Mouse (Mus musculus) embryonic facial prominence, embryonic 11.5 days (tissue): ENCODE measurements around the gene Slc26a11. TPM values are rescaled to one million over a fixed set of nuclear protein-coding genes. Genes with fewer than 3 reads are reported as not detected.
A peak's percentile ranks its signal among the peaks of the same experiment; 100 is the strongest.

Experiments
- ATAC-seq: fragments of 200-750 bp; cut with Nextera tagmentation; replicated peaks from 2 replicates; pipeline ENCODE4 v1.8.0; 2017; ENCODE audit warnings: low read depth; ENCODE audit not compliant: insufficient number of reproducible peaks, low FRiP score, low TSS enrichment
- DNase-seq: peaks from one replicate; pipeline ENCODE4 v3.0.0-alpha.2; 2015; ENCODE audit warnings: low spot score
- H3K27ac ChIP-seq: fragments of 300-500 bp; sonication (generic); replicated peaks from 2 replicates; pipeline ENCODE4 v1.5.1; 2014; ENCODE audit warnings: mild to moderate bottlenecking, low read depth, low read length, control low read depth
- H3K27me3 ChIP-seq: fragments of 300-500 bp; sonication (generic); 2 replicates; pipeline ENCODE4 v1.6.1; 2014; ENCODE audit warnings: mild to moderate bottlenecking, low read length, moderate library complexity, mixed read lengths; ENCODE audit not compliant: control insufficient read depth, insufficient read depth
- H3K36me3 ChIP-seq: fragments of 300-500 bp; sonication (generic); replicated peaks from 2 replicates; pipeline ENCODE4 v1.6.1; 2014; ENCODE audit warnings: low read depth, mild to moderate bottlenecking, low read length, moderate library complexity, mixed read lengths; ENCODE audit not compliant: control insufficient read depth, insufficient read depth
- H3K4me1 ChIP-seq: fragments of 300-500 bp; sonication (generic); 2 replicates; pipeline ENCODE4 v1.6.1; 2014; ENCODE audit warnings: low read length, mixed read lengths; ENCODE audit not compliant: control insufficient read depth, insufficient read depth
- H3K4me2 ChIP-seq: fragments of 300-500 bp; sonication (generic); 2 replicates; pipeline ENCODE4 v1.6.1; 2014; ENCODE audit warnings: low read depth, mild to moderate bottlenecking, control low read depth, low read length, moderate library complexity
- H3K4me3 ChIP-seq: fragments of 300-500 bp; sonication (generic); 2 replicates; pipeline ENCODE4 v1.5.1; 2014; ENCODE audit warnings: low read depth, low read length, control low read depth
- H3K9ac ChIP-seq: fragments of 300-500 bp; sonication (generic); replicated peaks from 2 replicates; pipeline ENCODE4 v1.6.1; 2014; ENCODE audit warnings: mild to moderate bottlenecking, control low read depth, low read length
- H3K9me3 ChIP-seq: fragments of 300-500 bp; sonication (generic); replicated peaks from 2 replicates; pipeline ENCODE4 v1.6.1; 2016; ENCODE audit warnings: mild to moderate bottlenecking, low read length, inconsistent platforms, mixed read lengths; ENCODE audit not compliant: control insufficient read depth
- WGBS: fragments of 180-500 bp; shearing (Covaris S2); extraction: QIAGEN DNeasy Blood & Tissue Kit; methylation state at CpG from one replicate; pipeline ENCODE4 v1.1.7; 2014; 5-methylcytosine and 5-hydroxymethylcytosine counted together
- microRNA counts: library from miRNA; unstranded; fragments of <30 nt; microRNA quantifications from one replicate; lab custom pipeline; 2016
- microRNA-seq: library from miRNA; unstranded; fragments of <30 nt; microRNA quantifications from one replicate; pipeline ENCODE4, GENCODE M21; 2016; ENCODE audit warnings: borderline number of aligned reads
- polyA plus RNA-seq: library from polyadenylated mRNA; unstranded; fragments of >200 nt; fragmentation: Nextera tagmentation; extraction: Ambion mirVana; gene quantifications from 2 replicates; pipeline ENCODE4 v1.2.1, GENCODE M21; 2014

Slc26a11 gene
- polyA plus RNA-seq, 1 experiment from 2014 or later = 5.5 TPM

- ATAC-seq = no peak
Measured at GRCm38 (mm10) chr11:119419327-119420118, 64.2 kb downstream of the Slc26a11 start.

GRCm38 (mm10) chr11:119420426-119420825, 65.1 kb downstream of the Slc26a11 start:
- no peak; the same call in 1 of the 2 replicates for ATAC-seq
- Histone ChIP-seq H3K9me3 (no peaks in the 10 kb centered on the region), H3K27me3 (no peaks in the 10 kb centered on the region), H3K4me3 (no peak overlapping the region), H3K27ac (peak overlapping the region; percentile 20; the same call in 1 of the 2 replicates), H3K9ac (no peak overlapping the region), H3K4me1 (peaks cover 2% of the 10 kb centered on the region; the same call in 1 of the 2 replicates), H3K4me2 (no peak overlapping the region), H3K36me3 (no peaks in the 10 kb centered on the region)
- WGBS = 75% methylated on average over 5 of the region's 5 CpGs
- DNase-seq = no peak

More at GRCm38 (mm10) chr11:119419327-119420118, 64.2 kb downstream of the Slc26a11 start:
- Histone ChIP-seq H3K36me3 (no peaks in the 10 kb centered on the region), H3K9ac (no peak overlapping the region; the same call in 1 of the 2 replicates), H3K4me2 (no peak overlapping the region; the same call in 1 of the 2 replicates), H3K9me3 (no peaks in the 10 kb centered on the region), H3K4me1 (peaks cover 2% of the 10 kb centered on the region; the same call in 1 of the 2 replicates), H3K27me3 (no peaks in the 10 kb centered on the region), H3K4me3 (no peak overlapping the region), H3K27ac (peak overlapping the region; percentile 20)
- DNase-seq = peak; percentile 82
- WGBS = 41% methylated on average over 16 of the region's 16 CpGs

- no peak overlapping the region for H3K27ac ChIP-seq
- H3K9ac ChIP-seq = no peak overlapping the region
- DNase-seq = no peak
- H3K9me3 ChIP-seq = no peaks in the 10 kb centered on the region
- H3K4me3 ChIP-seq = no peak overlapping the region
- ATAC-seq = no peak
- H3K36me3 ChIP-seq = no peaks in the 10 kb centered on the region
- H3K27me3 ChIP-seq = no peaks in the 10 kb centered on the region
- WGBS = 71% methylated on average over 6 of the region's 6 CpGs
- H3K4me1 ChIP-seq = no peaks in the 10 kb centered on the region
- H3K4me2 ChIP-seq = no peak overlapping the region
Measured at GRCm38 (mm10) chr11:119427431-119427830, 72.1 kb downstream of the Slc26a11 start.

- Histone ChIP-seq H3K9ac (no peak overlapping the region), H3K4me2 (no peak overlapping the region), H3K27ac (no peak overlapping the region), H3K36me3 (no peaks in the 10 kb centered on the region), H3K4me3 (no peak overlapping the region), H3K4me1 (no peaks in the 10 kb centered on the region), H3K27me3 (no peaks in the 10 kb centered on the region), H3K9me3 (no peaks in the 10 kb centered on the region)
- no peak for ATAC-seq
- DNase-seq = no peak
- 84% methylated on average over 5 of the region's 5 CpGs for WGBS
Measured at GRCm38 (mm10) chr11:119427986-119428385, 72.6 kb downstream of the Slc26a11 start.

GRCm38 (mm10) chr11:119428649-119429136, 73.3 kb downstream of the Slc26a11 start:
- under 1% methylated on average over 22 of the region's 35 CpGs for WGBS
- peak overlapping the region; percentile 43 for H3K4me2 ChIP-seq
- no peaks in the 10 kb centered on the region for H3K36me3 ChIP-seq
- H3K4me1 ChIP-seq = no peaks in the 10 kb centered on the region
- ATAC-seq = peak; percentile 66
- H3K27me3 ChIP-seq = no peaks in the 10 kb centered on the region
- no peaks in the 10 kb centered on the region for H3K9me3 ChIP-seq
- DNase-seq = peak; percentile 65
- H3K27ac ChIP-seq = no peak overlapping the region
- H3K4me3 ChIP-seq = peak overlapping the region; percentile 15; the same call in 1 of the 2 replicates
- H3K9ac ChIP-seq = peak overlapping the region; percentile 41; the same call in 1 of the 2 replicates

MicroRNA genes within 50 kb of the gene (microRNA counts, 519-probe panel; counts per million panel counts)
- not detected for microRNA mmu-miR-1932 (lab: Ali Mortazavi, UCI)

Small RNAs within 50 kb of the gene (microRNA-seq; reads per million reads assigned to microRNA genes)
- not detected for gene Mir1932

Other genes starting within 250 kb of the Slc26a11 start
- gene Tbc1d16, start 127.1 kb upstream of the Slc26a11 start, polyA plus RNA-seq = 9.5 and 11.9 TPM in 2 replicates
- 12.1 and 13.4 TPM in 2 replicates for gene Ccdc40, start 127.0 kb upstream of the Slc26a11 start, polyA plus RNA-seq
- gene Gaa, start 87.7 kb upstream of the Slc26a11 start, polyA plus RNA-seq = 15.7 and 19.0 TPM in 2 replicates
- 392 and 414 TPM in 2 replicates for gene Eif4a3, start 55.5 kb upstream of the Slc26a11 start, polyA plus RNA-seq
- gene Card14, start 47.8 kb upstream of the Slc26a11 start, polyA plus RNA-seq = 0.06 and 0.08 TPM in 2 replicates
- 4.5 and 6.2 TPM in 2 replicates for gene Sgsh, start within 50 bp of the Slc26a11 start, polyA plus RNA-seq
- gene Rnf213, start 37.5 kb downstream of the Slc26a11 start, polyA plus RNA-seq = 1.7 and 1.8 TPM in 2 replicates
- 12.4 and 12.7 TPM in 2 replicates for gene Endov, start 135.8 kb downstream of the Slc26a11 start, polyA plus RNA-seq
- gene Nptx1, start 192.2 kb downstream of the Slc26a11 start, polyA plus RNA-seq = 1.8 and 2.2 TPM in 2 replicates
- gene Rptor, start 247.3 kb downstream of the Slc26a11 start, polyA plus RNA-seq = 10.1 and 10.4 TPM in 2 replicates